Mouse (Mus musculus) cortical plate, adult 2 months (tissue): ENCODE results near the gene Iqcd. TPM values are rescaled to one million over a fixed set of nuclear protein-coding genes. Genes with fewer than 3 reads are reported as not detected.

Experiments used
- H3K27ac ChIP-seq: fragments of 200-500 bp; 2 replicates; pipeline ENCODE4 v1.5.1; 2012; ENCODE audit warnings: low read length, control low read depth, inconsistent platforms; ENCODE audit not compliant: insufficient read depth
- H3K4me1 ChIP-seq: fragments of 200-500 bp; 2 replicates; pipeline ENCODE4 v1.6.1; 2011; ENCODE audit warnings: low read length; ENCODE audit not compliant: control insufficient read depth, insufficient read depth
- H3K4me3 ChIP-seq: fragments of 200-500 bp; 2 replicates; pipeline ENCODE4 v1.5.1; 2011; ENCODE audit warnings: mild to moderate bottlenecking, low read length, control low read depth; ENCODE audit not compliant: insufficient read depth
- CTCF ChIP-seq: fragments of 200-500 bp; IDR thresholded peaks from 2 replicates; pipeline ENCODE4 v1.5.1; 2011; ENCODE audit warnings: mild to moderate bottlenecking, control low read depth, low read length; ENCODE audit not compliant: insufficient read depth; ENCODE audit errors: extremely low read depth
- POLR2A ChIP-seq: fragments of 200-500 bp; IDR thresholded peaks from 2 replicates; pipeline ENCODE4 v1.6.1; 2011; ENCODE audit warnings: mild to moderate bottlenecking, low read length, control low read depth; ENCODE audit not compliant: insufficient read depth; ENCODE audit errors: extremely low read depth
- polyA plus RNA-seq: library from polyadenylated mRNA; depleted of rRNA; stranded (reverse); fragments of >200 nt; gene quantifications from 2 replicates; pipeline ENCODE4 v1.2.3, GENCODE M21; 2012

Iqcd gene
- polyA plus RNA-seq, 1 experiment, result 2.5 TPM

GRCm38 (mm10) chr5:120612822-120613604 lies 24.2 kb downstream of the Iqcd start:
- TF ChIP-seq POLR2A (peak; percentile 58; the same call in 1 of the 2 replicates), CTCF (no peak)
- H3K4me1 ChIP-seq, result peaks cover 2% of the 10 kb centered on the region; the same call in 1 of the 2 replicates
- H3K27ac ChIP-seq, result peak overlapping the region; percentile 95
- H3K4me3 ChIP-seq, result peak overlapping the region; percentile 46

- peaks cover 1% of the 10 kb centered on the region; the same call in 1 of the 2 replicates for H3K4me1 ChIP-seq
- H3K4me3 ChIP-seq, result no peak overlapping the region
- TF ChIP-seq CTCF (peak; percentile 32; the same call in 1 of the 2 replicates), POLR2A (no peak)
- H3K27ac ChIP-seq, result no peak overlapping the region
These were observed 27.1 kb downstream of the Iqcd start for GRCm38 (mm10) chr5:120615903-120616302.

DNA sequence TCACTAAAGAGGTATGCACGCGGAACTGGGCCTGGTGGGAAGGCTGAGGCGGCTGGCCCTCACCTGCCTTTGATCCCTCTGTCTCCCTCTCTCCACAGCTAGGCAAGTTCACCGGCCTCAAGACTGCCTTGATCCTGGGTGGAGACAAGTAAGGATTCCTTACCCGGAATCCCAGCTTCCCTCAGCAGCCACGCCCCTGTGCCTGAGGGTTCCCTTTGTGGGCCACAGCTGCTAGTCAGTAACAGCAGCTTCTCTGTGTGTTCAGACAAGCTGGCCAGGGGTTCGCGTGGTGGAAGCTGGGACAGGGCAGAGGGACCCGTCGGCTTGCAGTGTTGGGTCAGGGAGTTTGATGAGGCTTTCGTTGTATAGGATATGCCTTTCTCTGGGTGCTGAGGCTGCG lies 30.0 kb downstream of the Iqcd start:
- H3K4me1 ChIP-seq, result peaks cover 3% of the 10 kb centered on the region; the same call in 1 of the 2 replicates
- TF ChIP-seq POLR2A, result no peak
- no peak overlapping the region for H3K4me3 ChIP-seq
- no peak overlapping the region for H3K27ac ChIP-seq

- no peak for TF ChIP-seq POLR2A
- TF ChIP-seq CTCF, result peak; percentile 98
- H3K27ac ChIP-seq, result no peak overlapping the region
- H3K4me1 ChIP-seq, result peaks cover 3% of the 10 kb centered on the region; the same call in 1 of the 2 replicates
- H3K4me3 ChIP-seq, result no peak overlapping the region
These were observed 30.4 kb downstream of the Iqcd start for GRCm38 (mm10) chr5:120619201-120619600.

DNA sequence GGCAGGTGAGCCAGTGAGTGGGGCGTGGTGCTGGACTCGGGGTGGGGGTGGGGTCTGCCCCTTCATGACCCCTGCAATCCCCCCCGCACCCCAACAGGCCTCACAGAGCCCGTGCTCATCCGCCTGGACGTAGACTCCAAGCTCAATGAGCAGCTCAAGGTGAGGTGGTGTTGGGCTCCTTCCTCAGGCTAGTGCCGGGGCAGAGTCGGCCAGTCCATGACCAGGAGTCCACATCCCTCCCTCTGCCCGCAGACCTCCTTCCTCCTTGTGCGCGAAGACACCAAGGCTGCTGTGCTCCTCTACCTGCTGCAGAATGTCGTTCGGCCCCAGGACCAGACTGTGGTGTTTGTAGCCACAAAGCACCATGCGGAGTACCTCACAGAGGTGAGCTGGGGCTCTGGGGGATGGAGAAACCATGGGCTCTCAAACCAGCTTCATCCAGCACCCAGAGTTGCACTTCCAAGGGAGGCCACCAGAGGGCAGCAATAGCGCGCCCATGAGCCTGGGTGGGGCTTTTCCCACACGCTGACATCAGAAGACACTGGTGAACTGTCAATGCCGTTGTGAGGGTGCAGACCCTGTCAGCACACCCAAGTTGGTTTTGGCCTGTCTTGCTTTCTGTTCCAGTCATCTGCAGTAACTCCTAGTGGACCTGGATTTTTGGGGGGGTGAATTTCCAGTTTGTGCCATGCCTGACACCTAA lies 31.7 kb downstream of the Iqcd start:
- TF ChIP-seq POLR2A, result no peak
- TF ChIP-seq CTCF, result peak; percentile 95
- H3K27ac ChIP-seq, result no peak overlapping the region
- peaks cover 3% of the 10 kb centered on the region; the same call in 1 of the 2 replicates for H3K4me1 ChIP-seq
- H3K4me3 ChIP-seq, result no peak overlapping the region

- peaks cover 3% of the 10 kb centered on the region; the same call in 1 of the 2 replicates for H3K4me1 ChIP-seq
- TF ChIP-seq POLR2A, result no peak
- TF ChIP-seq CTCF, result no peak
- no peak overlapping the region for H3K4me3 ChIP-seq
- H3K27ac ChIP-seq, result no peak overlapping the region
These were observed 32.4 kb downstream of the Iqcd start for GRCm38 (mm10) chr5:120621078-120621765.

GRCm38 (mm10) chr5:120621846-120622197 lies 33.0 kb downstream of the Iqcd start:
- Histone ChIP-seq H3K4me1 (peaks cover 3% of the 10 kb centered on the region; the same call in 1 of the 2 replicates), H3K4me3 (no peak overlapping the region), H3K27ac (no peak overlapping the region)
- TF ChIP-seq POLR2A, result no peak
- no peak for TF ChIP-seq CTCF

GRCm38 (mm10) chr5:120622198-120622851 lies 33.5 kb downstream of the Iqcd start:
- Histone ChIP-seq H3K4me1 (peaks cover 3% of the 10 kb centered on the region; the same call in 1 of the 2 replicates), H3K27ac (no peak overlapping the region)
- TF ChIP-seq POLR2A (no peak), CTCF (no peak)

GRCm38 (mm10) chr5:120624427-120624826 lies 35.6 kb downstream of the Iqcd start:
- H3K4me1 ChIP-seq, result peaks cover 3% of the 10 kb centered on the region; the same call in 1 of the 2 replicates
- no peak overlapping the region for H3K27ac ChIP-seq
- no peak for TF ChIP-seq POLR2A
- TF ChIP-seq CTCF, result no peak
- H3K4me3 ChIP-seq, result no peak overlapping the region

More at GRCm38 (mm10) chr5:120622198-120622851, 33.5 kb downstream of the Iqcd start:
- no peak overlapping the region for H3K4me3 ChIP-seq
